9 mouse cellular contexts compared by ENCODE assay signal in genomic region chr10:17562410-17563350, GRCm38 (mm10).
DNase-seq lines count a peak whose midpoint lies in the region; TF ChIP-seq lines count a peak whose summit lies in the region.
"Had no signal": no experiment of that assay in that cellular context is flagged by ENCODE, and none has a peak within 500 bp of the region (broad histone marks: within the 10 kb centered on the region; RNA-seq: fewer than 3 reads in every experiment).

No protein-coding gene starts in this region.

- peak; percentile 14 for DNase-seq in heart, postnatal 4 days
- DNase-seq in heart, postnatal 10 days = no peak
- peak; percentile 11 for DNase-seq in right cerebral cortex, postnatal 4 days
- no peak for DNase-seq in right cerebral cortex, postnatal 14 days
- peak; percentile 60 for DNase-seq in liver
- peak; percentile 29 for DNase-seq in telencephalon, adult 2 months (ENCODE audit: low read depth, low spot score)
- no peak for DNase-seq in spleen, adult 18-20 months
- no peak for DNase-seq in gastrocnemius, adult 2 months

- intact Hi-C loops in heart, postnatal 10 days (cut with DNase I) = loop anchor here (5.0 kb wide), 1 partner anchor 160 kb away; the partner anchor contains the start of gene Cited2
- intact Hi-C loops in gastrocnemius, adult 2 months (cut with DNase I) = no loop called here

- no peak overlapping the region for H3K27ac ChIP-seq in gastrocnemius, adult 2 months

- TF ChIP-seq CTCF in gastrocnemius, adult 2 months (IDR thresholded peaks at IDR 0.05) = no peak

- no peak overlapping the region for H3K4me3 ChIP-seq in gastrocnemius, adult 2 months
- H3K4me3 ChIP-seq: heart, embryonic 13.5 days had no signal

Comparison
In these comparisons a context has a peak if more than half of its experiments do, and no peak if none do; other contexts are left out.
1. DNase-seq: peak in heart, postnatal 4 days (single experiment), right cerebral cortex, postnatal 4 days (single experiment), liver (single experiment) and telencephalon, adult 2 months (single experiment); none in heart, postnatal 10 days (0 of 2), right cerebral cortex, postnatal 14 days (single experiment), spleen, adult 18-20 months (0 of 2) and gastrocnemius, adult 2 months (single experiment).